ENCODE assay signal across 18 mouse cellular contexts in genomic region chr16:43535912-43536311, GRCm38 (mm10).
"Had no signal": no experiment of that assay in that cellular context is flagged by ENCODE, and none has a peak within 500 bp of the region (broad histone marks: within the 10 kb centered on the region; RNA-seq: fewer than 3 reads in every experiment).

No protein-coding gene starts in this region.

- H3K9ac ChIP-seq: lung, embryonic 14.5 days; midbrain, embryonic 12.5 days; neural tube, embryonic 13.5 days; neural tube, embryonic 15.5 days had no signal

- H3K4me2 ChIP-seq: lung, embryonic 14.5 days; midbrain, embryonic 12.5 days; neural tube, embryonic 13.5 days; neural tube, embryonic 15.5 days had no signal

- H3K4me1 ChIP-seq: midbrain, embryonic 10.5 days had no signal

- H3K27ac ChIP-seq: midbrain, embryonic 10.5 days; midbrain, embryonic 12.5 days; neural tube, embryonic 15.5 days had no signal

- H3K36me3 ChIP-seq: midbrain, embryonic 10.5 days; midbrain, embryonic 12.5 days; neural tube, embryonic 13.5 days; neural tube, embryonic 15.5 days had no signal

- H3K9me3 ChIP-seq: midbrain, embryonic 10.5 days; midbrain, embryonic 12.5 days; neural tube, embryonic 13.5 days; neural tube, embryonic 15.5 days had no signal

- H3K4me3 ChIP-seq: midbrain, embryonic 10.5 days; midbrain, embryonic 12.5 days; myocyte; neural tube, embryonic 13.5 days; neural tube, embryonic 15.5 days had no signal

- H3K27me3 ChIP-seq: midbrain, embryonic 12.5 days; neural tube, embryonic 13.5 days; neural tube, embryonic 15.5 days had no signal

- DNase-seq: lung, embryonic 14.5 days; lung, postnatal 10 days; lung, postnatal 4 days; midbrain, embryonic 14.5 days; retina, postnatal 1 day; right cerebral cortex, adult 18-20 months; right cerebral cortex, postnatal 25 days; right cerebral cortex, postnatal 4 days; spleen, adult 18-20 months; thymus, adult 18-20 months; thymus, postnatal 14 days; thymus, postnatal 36 days had no signal

- ATAC-seq: midbrain, embryonic 16.5 days had no signal
